Mouse (Mus musculus): ENCODE measurements around the gene Sigmar1.
A peak's percentile ranks its signal among the peaks of the same experiment; 100 is the strongest.
"Not testable (repeated sequence)": the region's sequence is repeated elsewhere in the genome, so short reads cannot be mapped to it uniquely, and the experiment has no call there.

The Sigmar1 gene

GRCm38 (mm10) chr4:41710229-41710628 lies 45.7 kb downstream of the Sigmar1 start:
- no peak for DNase-seq (ENCODE audit: low spot score)

- peak; percentile 91 for DNase-seq (ENCODE audit: low spot score)
Measured at GRCm38 (mm10) chr4:41708192-41708745, 47.7 kb downstream of the Sigmar1 start.

GRCm38 (mm10) chr4:41707011-41707535 lies 48.9 kb downstream of the Sigmar1 start:
- peak; percentile 88 for DNase-seq (ENCODE audit: low spot score)

- DNase-seq (ENCODE audit: low spot score) = peak; percentile 4
Measured at GRCm38 (mm10) chr4:41705922-41706754, 49.8 kb downstream of the Sigmar1 start.

- DNase-seq (ENCODE audit: low spot score) = peak; percentile 52
Measured at GRCm38 (mm10) chr4:41704651-41705050, 51.3 kb downstream of the Sigmar1 start.

GRCm38 (mm10) chr4:41702226-41702625 lies 53.7 kb downstream of the Sigmar1 start:
- DNase-seq (ENCODE audit: low spot score) = not testable (repeated sequence)

GRCm38 (mm10) chr4:41700224-41700623 lies 55.7 kb downstream of the Sigmar1 start:
- DNase-seq (ENCODE audit: low spot score) = not testable (repeated sequence)

- not testable (repeated sequence) for DNase-seq (ENCODE audit: low spot score)
Measured at GRCm38 (mm10) chr4:41699783-41700182, 56.2 kb downstream of the Sigmar1 start, which contains the start of gene Il11ra1. TSS of gene Il11ra1 (plus strand) at chr4:41699989.

GRCm38 (mm10) chr4:41698421-41699016 lies 57.4 kb downstream of the Sigmar1 start:
- DNase-seq (ENCODE audit: low spot score) = not testable (repeated sequence)

GRCm38 (mm10) chr4:41696930-41697841 lies 58.8 kb downstream of the Sigmar1 start, which contains the start of gene Cntfr:
TSS of gene Cntfr (minus strand) at chr4:41697089.
- DNase-seq (ENCODE audit: low spot score) = peak; percentile 81

- DNase-seq (ENCODE audit: low spot score) = peak; percentile 39
Measured at GRCm38 (mm10) chr4:41696452-41696851, 59.5 kb downstream of the Sigmar1 start.

GRCm38 (mm10) chr4:41695800-41696199 lies 60.2 kb downstream of the Sigmar1 start:
- not testable (repeated sequence) for DNase-seq (ENCODE audit: low spot score)

GRCm38 (mm10) chr4:41693511-41693910 lies 62.4 kb downstream of the Sigmar1 start:
- DNase-seq (ENCODE audit: low spot score) = not testable (repeated sequence)

GRCm38 (mm10) chr4:41690014-41690413 lies 65.9 kb downstream of the Sigmar1 start:
- DNase-seq (ENCODE audit: low spot score) = not testable (repeated sequence)

GRCm38 (mm10) chr4:41688562-41688961 lies 67.4 kb downstream of the Sigmar1 start:
- DNase-seq (ENCODE audit: low spot score) = not testable (repeated sequence)

Measured in embryo, embryonic 10.5 days (tissue).